ENCODE assay signal across 23 mouse cellular contexts in genomic region chr3:157098417-157098816, GRCm38 (mm10).
A peak's percentile ranks its signal among the peaks of the same experiment; 100 is the strongest.
DNase-seq lines count a peak whose midpoint lies in the region; ATAC-seq lines count a peak whose summit lies in the region.
"Had no signal": no experiment of that assay in that cellular context is flagged by ENCODE, and none has a peak within 500 bp of the region (broad histone marks: within the 10 kb centered on the region; RNA-seq: fewer than 3 reads in every experiment).

No protein-coding gene starts in this region.

- 45% methylated on average over 6 of the region's 6 CpGs for WGBS in midbrain, embryonic 11.5 days
- 37% methylated on average over 6 of the region's 6 CpGs for WGBS in midbrain, embryonic 14.5 days

- H3K27me3 ChIP-seq in midbrain, embryonic 11.5 days (ENCODE audit: control insufficient read depth, insufficient read depth, low read length), result no peaks in the 10 kb centered on the region
- H3K27me3 ChIP-seq in midbrain, embryonic 14.5 days (ENCODE audit: control insufficient read depth, insufficient read depth, low read length), result no peaks in the 10 kb centered on the region
- H3K27me3 ChIP-seq: heart, embryonic 13.5 days; hindbrain, embryonic 15.5 days had no signal

- ATAC-seq in frontal cortex, adult (ENCODE audit: low TSS enrichment), result peak; percentile 90
- no peak for ATAC-seq in midbrain, embryonic 11.5 days (ENCODE audit: low FRiP score)
- ATAC-seq in midbrain, embryonic 14.5 days (ENCODE audit: low FRiP score, low TSS enrichment), result no peak
- ATAC-seq: CD4-positive, CD25-positive, alpha-beta regulatory T cell, adult 4 months; forebrain, embryonic 16.5 days had no signal

- H3K4me2 ChIP-seq in midbrain, embryonic 11.5 days, result no peak overlapping the region
- no peak overlapping the region for H3K4me2 ChIP-seq in midbrain, embryonic 14.5 days (ENCODE audit: low read length)
- H3K4me2 ChIP-seq: heart, embryonic 13.5 days; hindbrain, embryonic 15.5 days had no signal

- H3K4me3 ChIP-seq in midbrain, embryonic 11.5 days (ENCODE audit: low read depth, low read length), result no peak overlapping the region
- no peak overlapping the region for H3K4me3 ChIP-seq in midbrain, embryonic 14.5 days (replicated peaks; ENCODE audit: low read depth, low read length)
- H3K4me3 ChIP-seq: heart, adult 2 months; heart, embryonic 10.5 days; heart, embryonic 13.5 days; hindbrain, embryonic 15.5 days had no signal

- DNase-seq in frontal cortex, postnatal 10 days (ENCODE audit: low spot score in 2 of 2), result no peak
- peak; percentile 70 for DNase-seq in midbrain, embryonic 11.5 days (ENCODE audit: low spot score, missing footprints)
- DNase-seq in midbrain, embryonic 14.5 days, result no peak
- peak; percentile 50 for DNase-seq in right cerebral cortex, adult 18-20 months
- no peak for DNase-seq in right cerebral cortex, postnatal 14 days
- DNase-seq in telencephalon, adult 2 months (ENCODE audit: low read depth, low spot score), result peak; percentile 55
- no peak for DNase-seq in lung, postnatal 4 days
- DNase-seq: adrenal gland, adult 2 months; adrenal gland, postnatal 14 days; cerebellum, adult 18-20 months; cerebellum, adult 9-10 months; cerebellum, postnatal 14 days; gastrocnemius, postnatal 10 days; gastrocnemius, postnatal 36 days; heart, adult 2 months; heart, postnatal 14 days; heart, postnatal 4 days had no signal

- H3K36me3 ChIP-seq in midbrain, embryonic 11.5 days (ENCODE audit: control insufficient read depth, insufficient read depth, low read length), result no peaks in the 10 kb centered on the region
- H3K36me3 ChIP-seq in midbrain, embryonic 14.5 days (ENCODE audit: control insufficient read depth, insufficient read depth, low read length), result no peaks in the 10 kb centered on the region
- H3K36me3 ChIP-seq: heart, embryonic 10.5 days; heart, embryonic 13.5 days; hindbrain, embryonic 15.5 days had no signal

- H3K9me3 ChIP-seq in midbrain, embryonic 11.5 days (ENCODE audit: control insufficient read depth, low read length), result no peaks in the 10 kb centered on the region
- H3K9me3 ChIP-seq in midbrain, embryonic 14.5 days (ENCODE audit: control insufficient read depth, low read length), result no peaks in the 10 kb centered on the region
- H3K9me3 ChIP-seq: heart, embryonic 10.5 days; heart, embryonic 13.5 days; hindbrain, embryonic 15.5 days had no signal

- H3K27ac ChIP-seq in midbrain, embryonic 11.5 days (ENCODE audit: low read depth, low read length), result no peak overlapping the region
- H3K27ac ChIP-seq in midbrain, embryonic 14.5 days (replicated peaks; ENCODE audit: low read depth, low read length), result no peak overlapping the region
- H3K27ac ChIP-seq: heart, adult 2 months; heart, embryonic 10.5 days; heart, embryonic 13.5 days; hindbrain, embryonic 15.5 days had no signal

- H3K4me1 ChIP-seq in midbrain, embryonic 11.5 days (ENCODE audit: control insufficient read depth, insufficient read depth, low read length), result no peaks in the 10 kb centered on the region
- no peaks in the 10 kb centered on the region for H3K4me1 ChIP-seq in midbrain, embryonic 14.5 days (ENCODE audit: control insufficient read depth, insufficient read depth, low read length)
- H3K4me1 ChIP-seq: heart, embryonic 10.5 days; heart, embryonic 13.5 days; hindbrain, embryonic 15.5 days had no signal

- no peak overlapping the region for H3K9ac ChIP-seq in midbrain, embryonic 11.5 days (ENCODE audit: low read length)
- H3K9ac ChIP-seq in midbrain, embryonic 14.5 days (replicated peaks; ENCODE audit: low read length), result no peak overlapping the region
- H3K9ac ChIP-seq: heart, embryonic 13.5 days; hindbrain, embryonic 15.5 days had no signal

Comparison
In these comparisons a context has a peak if more than half of its experiments do, and no peak if none do; other contexts are left out.
1. DNase-seq: peak in midbrain, embryonic 11.5 days (single experiment), right cerebral cortex, adult 18-20 months (single experiment) and telencephalon, adult 2 months (single experiment); none in frontal cortex, postnatal 10 days (0 of 2), midbrain, embryonic 14.5 days (single experiment), right cerebral cortex, postnatal 14 days (single experiment) and lung, postnatal 4 days (0 of 2).